Mouse (Mus musculus) liver, adult 2 months (tissue): Measurements from ENCODE around the gene Fbxw10. TPM values are rescaled to one million over a fixed set of nuclear protein-coding genes. Genes with fewer than 3 reads are reported as not detected.

Source experiments
- DNase-seq: peaks from one replicate; pipeline ENCODE4 v3.0.0-alpha.2; 2011; ENCODE audit warnings: low read depth, low spot score; ENCODE audit errors: extremely low read depth
- H3K27ac ChIP-seq: fragments of 200-500 bp; replicated peaks from 2 replicates; pipeline ENCODE4 v1.5.1; 2012; ENCODE audit warnings: low read depth, mild to moderate bottlenecking, control low read depth, inconsistent platforms, low read length; ENCODE audit not compliant: insufficient read depth
- H3K27me3 ChIP-seq: fragments of 200-500 bp; 2 replicates; pipeline ENCODE4 v1.6.1; 2012; ENCODE audit warnings: mild to moderate bottlenecking, moderate library complexity, low read length, inconsistent platforms; ENCODE audit not compliant: control insufficient read depth, insufficient read depth
- H3K36me3 ChIP-seq: fragments of 200-500 bp; 2 replicates; pipeline ENCODE4 v1.6.1; 2012; ENCODE audit warnings: low read length, inconsistent platforms; ENCODE audit not compliant: control insufficient read depth, insufficient read depth
- H3K4me1 ChIP-seq: fragments of 200-500 bp; 2 replicates; pipeline ENCODE4 v1.6.1; 2011; ENCODE audit warnings: low read length; ENCODE audit not compliant: control insufficient read depth, insufficient read depth
- H3K4me3 ChIP-seq: fragments of 200-500 bp; 2 replicates; pipeline ENCODE4 v1.5.1; 2011; ENCODE audit warnings: low read depth, mild to moderate bottlenecking, control low read depth, low read length, moderate library complexity; ENCODE audit not compliant: insufficient read depth
- H3K79me2 ChIP-seq: fragments of 200-500 bp; 2 replicates; pipeline ENCODE4 v1.6.1; 2012; ENCODE audit warnings: inconsistent platforms, mild to moderate bottlenecking, low read length, moderate library complexity; ENCODE audit not compliant: control insufficient read depth, insufficient read depth
- H3K9ac ChIP-seq: fragments of 200-500 bp; 2 replicates; pipeline ENCODE4 v1.6.1; 2012; ENCODE audit warnings: low read depth, mild to moderate bottlenecking, control low read depth, inconsistent platforms, low read length
- CTCF ChIP-seq: fragments of 200-500 bp; IDR thresholded peaks from 2 replicates; pipeline ENCODE4 v1.5.1; 2011; ENCODE audit warnings: low read depth, low read length, control low read depth
- POLR2A ChIP-seq: fragments of 200-500 bp; IDR thresholded peaks from 2 replicates; pipeline ENCODE4 v1.6.1; 2011; ENCODE audit warnings: low read length, control low read depth; ENCODE audit not compliant: insufficient read depth; ENCODE audit errors: extremely low read depth
- WGBS: fragments of 180-500 bp; shearing (Covaris S2); methylation state at CpG from one replicate; pipeline ENCODE4 v1.1.7; 2018; 5-methylcytosine and 5-hydroxymethylcytosine counted together
- polyA plus RNA-seq: library from polyadenylated mRNA; depleted of rRNA; stranded (reverse); fragments of >200 nt; gene quantifications from 2 replicates; pipeline ENCODE4 v1.2.3, GENCODE M21; 2012
- total RNA-seq: library from RNA; depleted of rRNA; stranded (reverse); fragments of >200 nt; gene quantifications from 2 replicates; pipeline ENCODE4 v1.2.3, GENCODE M21; 2014

Gene Fbxw10
- total and polyA plus RNA-seq, 2 experiments, result not detected

DNA sequence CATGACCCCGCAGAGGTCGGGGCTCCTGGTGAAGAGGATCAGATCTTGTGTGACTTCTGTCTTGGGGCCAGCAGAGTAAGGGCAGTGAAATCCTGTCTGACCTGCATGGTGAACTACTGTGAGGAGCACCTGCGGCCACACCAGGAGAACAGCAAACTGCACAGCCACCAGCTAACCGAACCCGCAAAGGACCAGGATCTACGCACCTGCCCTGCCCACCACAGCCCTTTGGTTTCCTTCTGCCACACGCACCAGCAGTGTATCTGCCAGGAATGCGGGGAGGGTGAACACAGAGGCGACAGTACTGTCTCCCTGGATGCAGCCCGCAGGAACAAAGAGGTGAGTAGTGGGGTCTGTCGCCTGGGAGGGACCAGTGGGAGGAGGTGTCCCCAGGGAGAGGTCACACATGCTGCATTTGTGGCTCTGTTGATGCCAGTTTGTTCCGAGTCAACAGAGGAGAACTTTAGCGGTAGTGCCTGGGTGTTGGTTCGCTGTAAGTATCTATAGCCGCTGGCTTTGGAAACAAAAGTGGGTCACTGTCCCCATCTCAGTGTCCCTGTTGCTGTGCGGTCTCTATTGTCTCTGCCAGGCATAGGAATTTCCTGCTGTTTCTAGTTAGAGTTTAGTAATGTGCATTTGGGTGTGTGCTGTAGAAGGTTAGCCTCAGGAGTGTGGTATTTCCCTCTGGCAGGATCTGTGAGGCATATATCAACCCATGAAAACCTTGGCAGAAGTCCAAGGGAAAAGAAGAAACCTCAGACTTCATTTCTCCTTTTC, 26.0 kb upstream of the Fbxw10 start:
- H3K36me3 ChIP-seq, result no peaks in the 10 kb centered on the region
- peak overlapping the region; percentile 60 for H3K4me3 ChIP-seq
- no peak for DNase-seq
- H3K4me1 ChIP-seq, result 0 out of 2 replicates have a peak, but pooled peaks cover 2% of the 10 kb centered on the region
- TF ChIP-seq CTCF (no peak), POLR2A (no peak)
- H3K79me2 ChIP-seq, result no peaks in the 10 kb centered on the region
- H3K27ac ChIP-seq, result no peak overlapping the region
- H3K9ac ChIP-seq, result peak overlapping the region; percentile 48
- 18% methylated on average over 16 of the region's 16 CpGs for WGBS
- no peaks in the 10 kb centered on the region for H3K27me3 ChIP-seq

- no peak for DNase-seq
- 70% methylated on average over 5 of the region's 5 CpGs for WGBS
- Histone ChIP-seq H3K36me3 (no peaks in the 10 kb centered on the region), H3K27me3 (no peaks in the 10 kb centered on the region), H3K4me3 (no peak overlapping the region), H3K27ac (no peak overlapping the region), H3K9ac (no peak overlapping the region), H3K4me1 (0 out of 2 replicates have a peak, but pooled peaks cover 4% of the 10 kb centered on the region), H3K79me2 (no peaks in the 10 kb centered on the region)
- TF ChIP-seq CTCF, result no peak
- no peak for TF ChIP-seq POLR2A
These were observed 25.0 kb upstream of the Fbxw10 start for GRCm38 (mm10) chr11:62821893-62822292.

- no peak overlapping the region for H3K9ac ChIP-seq
- 77% methylated on average over 7 of the region's 7 CpGs for WGBS
- TF ChIP-seq POLR2A, result no peak
- TF ChIP-seq CTCF, result no peak
- 0 out of 2 replicates have a peak, but pooled peaks cover 4% of the 10 kb centered on the region for H3K4me1 ChIP-seq
- no peaks in the 10 kb centered on the region for H3K36me3 ChIP-seq
- no peaks in the 10 kb centered on the region for H3K27me3 ChIP-seq
- H3K79me2 ChIP-seq, result no peaks in the 10 kb centered on the region
- no peak overlapping the region for H3K4me3 ChIP-seq
- DNase-seq, result no peak
- no peak overlapping the region for H3K27ac ChIP-seq
These were observed 22.7 kb upstream of the Fbxw10 start for GRCm38 (mm10) chr11:62824211-62824610.

DNA sequence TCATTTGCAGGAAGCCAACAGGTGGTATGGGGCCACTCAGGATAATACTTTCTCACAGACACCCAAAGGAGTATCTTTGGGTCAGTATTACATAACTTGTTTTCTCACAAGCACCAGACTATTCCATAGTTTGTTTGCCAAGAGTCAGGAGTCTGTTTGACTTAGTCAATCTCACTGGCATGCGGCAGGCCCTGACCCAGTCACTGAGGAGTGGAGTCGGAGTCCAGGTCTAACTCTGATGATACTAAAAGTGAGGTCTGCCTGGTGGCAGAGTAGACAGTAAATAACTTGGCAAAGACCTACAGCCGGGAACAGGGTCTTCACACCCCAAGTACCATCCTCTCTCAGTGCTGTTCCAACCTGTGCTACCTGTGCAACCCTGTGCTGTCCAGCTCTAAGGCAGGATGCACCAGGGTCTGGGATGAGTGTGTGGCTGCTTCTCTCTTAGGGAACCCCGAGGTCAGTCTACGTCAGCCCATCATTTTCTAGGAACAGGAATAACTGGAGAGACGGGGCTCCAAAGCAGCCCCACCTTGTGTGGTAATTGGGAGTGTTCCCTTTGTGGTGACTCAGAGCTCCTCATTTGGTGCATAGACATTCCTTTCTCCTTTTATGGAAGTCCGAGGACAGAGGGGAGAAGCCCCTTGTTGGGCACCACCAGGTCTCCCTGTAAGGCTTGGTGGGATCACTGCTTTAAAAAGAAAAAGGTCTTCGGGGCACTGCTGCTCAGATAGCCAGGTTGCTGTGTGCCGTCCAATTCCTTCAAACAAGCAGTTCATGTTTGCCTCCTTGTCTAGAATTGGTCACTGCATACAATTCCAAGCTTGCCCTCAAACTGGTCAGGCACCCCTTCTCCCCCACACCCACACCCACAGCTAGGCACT, 21.4 kb upstream of the Fbxw10 start:
- Histone ChIP-seq H3K9ac (no peak overlapping the region), H3K4me1 (0 out of 2 replicates have a peak, but pooled peaks cover 4% of the 10 kb centered on the region), H3K79me2 (no peaks in the 10 kb centered on the region), H3K36me3 (no peaks in the 10 kb centered on the region), H3K27me3 (no peaks in the 10 kb centered on the region), H3K27ac (no peak overlapping the region), H3K4me3 (no peak overlapping the region)
- DNase-seq, result peak; percentile 30
- 79% methylated on average over 9 of the region's 9 CpGs for WGBS
- TF ChIP-seq CTCF (no peak), POLR2A (no peak)

GRCm38 (mm10) chr11:62826106-62826733, 20.6 kb upstream of the Fbxw10 start:
- WGBS, result 60% methylated on average over 6 of the region's 6 CpGs

More at GRCm38 (mm10) chr11:62826106-62826733, 20.6 kb upstream of the Fbxw10 start:
- TF ChIP-seq CTCF (no peak), POLR2A (no peak)
- Histone ChIP-seq H3K36me3 (no peaks in the 10 kb centered on the region), H3K4me3 (no peak overlapping the region), H3K4me1 (0 out of 2 replicates have a peak, but pooled peaks cover 2% of the 10 kb centered on the region), H3K9ac (no peak overlapping the region), H3K27me3 (no peaks in the 10 kb centered on the region), H3K79me2 (no peaks in the 10 kb centered on the region), H3K27ac (no peak overlapping the region)
- peak; percentile 55 for DNase-seq
